Mouse (Mus musculus) cerebellum, adult 11-12 months (tissue): Measurements from ENCODE around the gene Trappc13.
"Not testable (repeated sequence)": the region's sequence is repeated elsewhere in the genome, so short reads cannot be mapped to it uniquely, and the experiment has no call there.

Experiments
- DNase-seq: peaks from one replicate; pipeline ENCODE4 v3.0.0; 2022

The Trappc13 gene

DNA sequence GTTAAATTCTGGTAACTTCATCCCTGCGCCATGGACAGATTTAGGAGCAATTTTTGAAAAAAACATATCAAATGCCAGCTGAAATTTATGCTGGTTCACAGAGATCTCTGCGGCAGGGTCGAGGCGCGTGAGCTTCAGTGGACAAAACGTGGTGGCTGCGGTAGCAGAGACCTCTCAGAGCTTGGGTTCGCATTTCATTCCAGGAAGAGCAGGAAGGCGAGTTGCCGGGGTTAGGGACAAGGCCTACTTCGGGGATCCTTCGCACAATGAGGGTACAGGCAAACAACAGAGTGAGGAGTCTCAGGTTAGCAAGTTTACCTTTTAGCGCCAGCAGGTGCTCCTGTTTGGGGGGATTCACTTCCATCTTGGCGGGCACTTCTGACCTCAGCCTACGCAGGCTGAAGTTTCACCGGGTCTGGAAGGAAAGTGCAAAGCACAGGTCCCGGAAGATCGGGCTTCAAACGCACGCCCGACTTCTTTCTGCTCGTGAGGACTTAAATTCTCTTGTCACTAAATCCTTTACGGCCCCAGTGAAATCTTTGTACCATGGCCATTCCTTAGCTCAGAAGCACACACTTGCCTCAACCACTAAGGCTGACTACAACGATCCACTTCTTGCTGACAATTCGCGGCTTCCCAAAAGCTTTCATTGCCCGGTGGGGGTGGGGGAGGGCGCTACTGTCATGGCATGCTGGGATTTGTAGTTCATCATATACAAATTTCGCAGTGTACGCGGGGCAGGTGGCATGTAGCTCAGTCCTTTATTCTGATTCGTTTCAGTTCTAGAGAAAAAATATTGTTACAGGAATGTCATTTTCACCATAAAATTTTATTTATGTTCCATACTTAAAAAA lies at the start of gene Trappc13:
TSS of gene Trappc13 (minus strand) at position 674 of the 854 bp plus-strand sequence.
- DNase-seq, result no peak

GRCm38 (mm10) chr13:104227478-104227877 lies 49.2 kb upstream of the Trappc13 start:
- DNase-seq, result no peak

GRCm38 (mm10) chr13:104204313-104204712 lies 26.0 kb upstream of the Trappc13 start:
- no peak for DNase-seq

DNA sequence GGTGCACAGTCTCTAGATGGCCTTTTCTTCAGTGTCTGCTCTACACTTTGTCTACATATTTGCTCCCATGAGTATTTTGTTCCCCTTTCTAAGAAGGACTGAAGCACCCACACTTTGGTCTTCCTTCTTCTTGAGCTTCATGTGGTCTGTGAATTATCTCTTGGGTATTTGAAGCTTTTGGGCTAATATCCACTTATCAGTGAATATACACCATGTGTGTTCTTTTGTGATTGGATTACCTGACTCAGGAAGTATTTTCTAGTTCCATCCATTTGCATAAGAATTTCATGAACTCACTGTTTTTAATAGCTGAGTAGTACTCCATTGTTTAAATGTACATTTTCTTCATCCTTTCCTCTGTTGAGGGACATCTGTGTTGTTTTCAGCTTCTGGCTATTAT lies 17.6 kb upstream of the Trappc13 start:
- DNase-seq, result not testable (repeated sequence)

DNA sequence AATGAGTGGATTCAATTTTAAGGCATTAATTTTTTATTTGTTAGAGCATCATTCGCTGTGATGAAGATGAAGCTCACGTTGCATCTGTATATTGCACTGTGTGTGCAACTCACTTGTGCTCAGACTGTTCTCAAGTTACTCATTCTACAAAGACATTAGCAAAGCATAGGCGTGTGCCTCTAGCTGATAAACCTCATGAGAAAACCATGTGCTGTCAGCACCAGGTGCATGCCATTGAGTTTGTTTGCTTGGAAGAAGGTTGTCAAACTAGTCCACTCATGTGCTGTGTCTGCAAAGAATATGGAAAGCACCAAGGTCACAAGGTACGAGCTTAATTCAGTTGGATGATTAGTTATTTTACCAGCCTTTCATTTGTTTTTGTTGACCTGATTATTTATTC lies 9.1 kb upstream of the Trappc13 start:
- no peak for DNase-seq

- DNase-seq, result no peak
Observed at GRCm38 (mm10) chr13:104179176-104179888, 1.1 kb upstream of the Trappc13 start.

DNA sequence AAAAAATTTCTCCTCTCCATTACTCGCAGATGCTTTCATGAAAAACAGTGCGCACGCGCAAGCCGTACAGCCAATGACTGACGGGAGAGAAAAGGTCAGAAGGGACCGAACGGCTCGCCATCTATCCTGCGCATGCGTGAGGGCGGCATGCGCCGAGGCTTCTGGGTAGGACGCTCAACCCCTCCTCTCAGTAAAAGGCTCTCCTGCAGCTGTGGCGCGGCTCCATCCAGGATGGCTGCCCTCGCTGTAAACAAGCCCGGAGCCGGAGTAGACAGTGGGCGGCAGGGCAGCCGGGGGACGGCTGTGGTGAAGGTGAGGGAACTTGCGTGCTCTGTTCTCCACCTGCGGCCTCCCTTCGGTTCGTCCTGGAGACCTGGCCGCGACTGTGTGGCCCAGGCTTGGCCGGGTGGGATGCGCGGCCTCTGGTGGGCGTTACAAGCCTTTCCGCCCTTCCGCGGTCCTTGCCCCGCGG lies 417 bp upstream of the Trappc13 start, which contains the start of gene Trim23:
TSS of gene Trim23 (plus strand) at position 148 of the 472 bp plus-strand sequence.
- DNase-seq, result peak; percentile 99

DNA sequence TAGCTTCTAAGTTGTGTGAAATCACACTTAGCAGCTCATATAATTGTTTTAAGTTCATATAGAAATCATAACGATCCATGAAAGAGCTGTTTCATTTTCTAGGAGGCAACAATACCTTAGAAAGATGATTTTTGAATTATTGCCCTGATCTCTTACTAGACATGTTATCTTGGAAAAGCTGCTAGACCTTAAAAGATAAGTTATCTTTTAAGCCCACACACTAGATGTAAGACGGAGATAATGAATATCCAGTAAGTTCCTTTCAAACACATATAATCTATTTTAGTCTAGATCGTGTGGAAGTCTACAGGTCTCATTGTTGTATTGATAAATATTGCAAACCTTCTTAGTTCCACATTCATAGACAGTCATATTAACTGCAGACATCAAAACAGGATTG lies 1.4 kb downstream of the Trappc13 start:
- DNase-seq, result no peak

- DNase-seq, result no peak
Observed at GRCm38 (mm10) chr13:104172498-104172897, 5.8 kb downstream of the Trappc13 start.

DNA sequence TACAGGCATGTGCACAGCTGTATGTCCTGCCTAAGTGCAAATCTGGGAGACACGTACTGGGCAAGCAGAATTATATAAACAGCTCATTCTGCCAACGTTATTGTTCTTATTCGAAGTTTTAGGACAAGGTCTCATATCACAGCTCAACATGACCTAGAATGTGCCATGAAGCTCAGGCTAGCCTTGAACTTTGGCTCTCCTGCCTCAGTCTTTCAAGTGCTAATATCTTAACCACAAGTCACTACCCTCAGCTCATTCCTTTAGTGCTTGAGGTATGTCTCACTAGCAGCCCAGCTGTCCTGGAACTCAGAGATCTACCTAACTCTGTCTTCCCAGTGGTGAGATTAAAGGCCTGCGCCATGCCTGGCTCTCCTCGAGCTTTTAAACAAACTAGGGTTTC lies 6.6 kb downstream of the Trappc13 start:
- no peak for DNase-seq

DNA sequence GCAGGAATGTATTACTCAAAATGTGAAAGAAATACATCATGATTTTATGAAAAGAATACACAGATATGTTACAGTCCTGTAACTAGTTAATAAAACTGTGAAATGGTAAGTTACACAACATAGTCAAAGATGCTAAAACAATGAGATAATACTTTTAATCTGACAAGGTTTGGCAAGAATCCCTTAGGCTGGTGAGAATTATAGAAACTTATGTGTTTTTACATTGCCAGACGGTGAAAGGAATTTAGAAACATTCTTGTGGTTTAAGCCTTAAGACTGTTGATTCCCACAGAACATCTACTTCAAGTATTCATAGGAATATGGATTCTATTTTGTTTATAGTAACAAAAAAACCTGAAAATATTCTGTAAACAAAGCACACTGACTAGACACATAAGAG lies 22.6 kb downstream of the Trappc13 start:
- no peak for DNase-seq

- DNase-seq, result no peak
Observed at GRCm38 (mm10) chr13:104155106-104155505, 23.2 kb downstream of the Trappc13 start.

DNA sequence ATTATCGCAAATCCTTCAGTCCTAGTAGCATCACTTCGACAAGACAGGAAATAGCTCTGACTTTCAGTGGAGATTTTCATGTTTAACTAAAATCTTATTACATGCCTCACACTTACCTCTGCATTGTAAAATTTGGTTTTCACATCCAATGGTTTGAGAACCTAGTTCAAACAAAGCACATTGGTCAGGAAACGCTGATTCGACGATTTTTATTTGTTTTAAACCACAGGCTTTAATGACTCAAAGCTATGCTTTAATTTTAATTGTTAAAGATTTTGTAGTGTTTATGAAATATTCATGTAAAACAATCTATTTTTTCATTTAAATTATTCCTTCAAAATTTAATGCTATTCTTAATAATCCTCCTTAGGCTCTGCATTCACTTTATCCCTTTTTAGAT lies 24.1 kb downstream of the Trappc13 start:
- no peak for DNase-seq

GRCm38 (mm10) chr13:104145646-104146045 lies 32.6 kb downstream of the Trappc13 start:
- no peak for DNase-seq

- no peak for DNase-seq
Observed at GRCm38 (mm10) chr13:104144871-104145270, 33.4 kb downstream of the Trappc13 start.

GRCm38 (mm10) chr13:104139369-104140209 lies 38.7 kb downstream of the Trappc13 start:
- DNase-seq, result peak; percentile 61

- no peak for DNase-seq
Observed at GRCm38 (mm10) chr13:104134510-104135085, 43.7 kb downstream of the Trappc13 start.

DNA sequence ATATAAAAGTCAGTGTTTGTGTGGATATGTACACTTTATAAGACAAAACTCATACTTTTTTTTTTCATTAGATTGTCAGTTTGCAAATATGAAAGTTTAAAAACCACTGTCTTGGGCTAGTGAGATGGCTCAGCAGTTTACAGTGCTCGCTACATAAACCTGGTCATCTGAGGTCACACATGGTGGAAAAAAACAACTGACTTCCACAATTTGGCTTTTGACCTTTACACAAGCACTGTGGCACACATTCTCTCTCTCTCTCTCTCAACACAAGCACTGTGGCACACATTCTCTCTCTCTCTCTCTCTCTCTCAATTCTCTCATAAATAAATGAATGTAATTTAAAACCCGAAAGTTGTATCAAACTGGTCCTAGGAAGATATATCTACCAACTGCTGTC lies 45.7 kb downstream of the Trappc13 start:
- no peak for DNase-seq

- DNase-seq, result no peak
Observed at GRCm38 (mm10) chr13:104123662-104124381, 54.4 kb downstream of the Trappc13 start.

- DNase-seq, result no peak
Observed at GRCm38 (mm10) chr13:104122078-104122840, 56.0 kb downstream of the Trappc13 start.

DNA sequence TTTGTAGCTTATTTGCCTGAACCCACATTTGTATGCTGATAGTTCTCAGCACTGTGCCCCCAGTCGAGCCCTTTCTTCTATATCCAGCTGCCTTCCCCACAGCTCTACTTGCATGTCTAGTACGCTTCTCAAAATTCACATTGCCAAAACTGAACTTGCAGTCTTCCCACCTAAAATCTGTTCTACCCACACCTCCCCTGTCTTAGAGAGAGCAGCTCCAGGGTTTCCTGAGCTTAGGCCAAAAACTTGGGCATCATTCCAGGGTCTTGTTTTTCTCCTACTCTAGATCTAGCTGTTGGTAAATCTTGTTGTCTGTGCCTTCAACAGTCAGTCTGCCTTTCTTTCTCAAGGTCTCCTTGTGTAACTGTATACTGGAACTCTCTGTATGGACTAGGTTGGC lies 63.4 kb downstream of the Trappc13 start:
- no peak for DNase-seq
